Mouse (Mus musculus) spleen, adult 2 months (tissue): Measurements from ENCODE around the gene Atp7a.

Source experiments
- CTCF ChIP-seq: fragments of 200-500 bp; IDR thresholded peaks from 2 replicates; pipeline ENCODE4 v1.5.1; 2011; ENCODE audit warnings: mild to moderate bottlenecking, inconsistent platforms; ENCODE audit not compliant: insufficient read depth, insufficient read length, insufficient replicate concordance; ENCODE audit errors: extremely low read depth
- POLR2A ChIP-seq: fragments of 200-500 bp; IDR thresholded peaks from 2 replicates; pipeline ENCODE4 v1.6.1; 2011; ENCODE audit warnings: low read depth, low read length, inconsistent platforms

GRCm38 (mm10) chrX:106142936-106143335 is 115.9 kb downstream of the Atp7a start, which contains the start of gene Tlr13:
- TF ChIP-seq CTCF (no peak), POLR2A (no peak)
